Comparison of ENCODE assay signal across 23 mouse cellular contexts in genomic region chr14:32050171-32050570, GRCm38 (mm10). TPM values are rescaled to one million over a fixed set of nuclear protein-coding genes. Genes with fewer than 3 reads are reported as not detected.
DNase-seq lines count a peak whose midpoint lies in the region; ATAC-seq and TF ChIP-seq lines count a peak whose summit lies in the region.
"Had no signal": no experiment of that assay in that cellular context is flagged by ENCODE, and none has a peak within 500 bp of the region (broad histone marks: within the 10 kb centered on the region; RNA-seq: fewer than 3 reads in every experiment).

No protein-coding gene starts in this region.

- 78% methylated on average over 6 of the region's 6 CpGs for WGBS in stomach, postnatal 0 days
- 86% methylated on average over 6 of the region's 6 CpGs for WGBS in midbrain, embryonic 14.5 days

- H3K27me3 ChIP-seq in stomach, postnatal 0 days (ENCODE audit: control insufficient read depth, insufficient read depth, low read length) = no peaks in the 10 kb centered on the region
- H3K27me3 ChIP-seq in midbrain, embryonic 14.5 days (ENCODE audit: control insufficient read depth, insufficient read depth, low read length) = no peaks in the 10 kb centered on the region
- H3K27me3 ChIP-seq: embryonic facial prominence, embryonic 13.5 days; forebrain, embryonic 13.5 days; heart, embryonic 13.5 days; hindbrain, embryonic 15.5 days; Patski had no signal

- H3K4me3 ChIP-seq in stomach, postnatal 0 days (ENCODE audit: low read depth, low read length) = no peak overlapping the region
- no peak overlapping the region for H3K4me3 ChIP-seq in midbrain, embryonic 14.5 days (replicated peaks; ENCODE audit: low read depth, low read length)
- H3K4me3 ChIP-seq: embryonic facial prominence, embryonic 13.5 days; forebrain, embryonic 13.5 days; heart, embryonic 13.5 days; hindbrain, embryonic 15.5 days had no signal

- no peak overlapping the region for H3K27ac ChIP-seq in stomach, postnatal 0 days (replicated peaks)
- H3K27ac ChIP-seq in midbrain, embryonic 14.5 days (replicated peaks; ENCODE audit: low read depth, low read length) = no peak overlapping the region
- H3K27ac ChIP-seq: embryonic facial prominence, embryonic 13.5 days; forebrain, embryonic 13.5 days; heart, embryonic 13.5 days; hindbrain, embryonic 15.5 days had no signal

- H3K36me3 ChIP-seq in stomach, postnatal 0 days (ENCODE audit: control insufficient read depth, insufficient read depth, low read length) = no peaks in the 10 kb centered on the region
- H3K36me3 ChIP-seq in midbrain, embryonic 14.5 days (ENCODE audit: control insufficient read depth, insufficient read depth, low read length) = no peaks in the 10 kb centered on the region
- H3K36me3 ChIP-seq: embryonic facial prominence, embryonic 13.5 days; G1E; heart, embryonic 13.5 days; hindbrain, embryonic 15.5 days had no signal

- peak; percentile 67; the same call in 1 of the 2 replicates for ATAC-seq in stomach, postnatal 0 days (ENCODE audit: low FRiP score, low TSS enrichment)
- ATAC-seq in midbrain, embryonic 14.5 days (ENCODE audit: low FRiP score, low TSS enrichment) = no peak
- ATAC-seq: activated CD4-positive, CD25-positive, alpha-beta regulatory T cell, adult 4 months; CD4-positive, CD25-positive, alpha-beta regulatory T cell, adult 4 months; forebrain, embryonic 13.5 days; intestine, embryonic 16.5 days; Patski had no signal

- peak; percentile 42 for DNase-seq in adrenal gland, adult 2 months
- no peak for DNase-seq in adrenal gland, adult 8-10 months
- DNase-seq in 3134 (ENCODE audit: extremely low read depth, insufficient read length, low spot score) = peak; percentile 30
- peak; percentile 21 for DNase-seq in MN1 (ENCODE audit: low spot score)
- DNase-seq in stomach, postnatal 0 days (ENCODE audit: low spot score) = no peak
- DNase-seq in midbrain, embryonic 14.5 days = no peak
- DNase-seq in layer of hippocampus, postnatal 14 days (ENCODE audit: low spot score in 2 of 2) = no peak
- DNase-seq: cerebellum, adult 18-20 months; cerebellum, adult 9-11 months; cerebellum, postnatal 36 days; gastrocnemius, postnatal 36 days; heart, adult 11 months; heart, postnatal 36 days; kidney, adult 2 months had no signal

- H3K9ac ChIP-seq in stomach, postnatal 0 days (ENCODE audit: low read length) = no peak overlapping the region
- no peak overlapping the region for H3K9ac ChIP-seq in midbrain, embryonic 14.5 days (replicated peaks; ENCODE audit: low read length)
- H3K9ac ChIP-seq: embryonic facial prominence, embryonic 13.5 days; forebrain, embryonic 13.5 days; heart, embryonic 13.5 days; hindbrain, embryonic 15.5 days had no signal

- H3K9me3 ChIP-seq in stomach, postnatal 0 days (ENCODE audit: control insufficient read depth, low read length) = no peaks in the 10 kb centered on the region
- no peaks in the 10 kb centered on the region for H3K9me3 ChIP-seq in midbrain, embryonic 14.5 days (ENCODE audit: control insufficient read depth, low read length)
- H3K9me3 ChIP-seq: embryonic facial prominence, embryonic 13.5 days; forebrain, embryonic 13.5 days; G1E; heart, embryonic 13.5 days; hindbrain, embryonic 15.5 days had no signal

- H3K4me1 ChIP-seq in stomach, postnatal 0 days (replicated peaks; ENCODE audit: control insufficient read depth, insufficient read depth) = no peaks in the 10 kb centered on the region
- H3K4me1 ChIP-seq in midbrain, embryonic 14.5 days (ENCODE audit: control insufficient read depth, insufficient read depth, low read length) = no peaks in the 10 kb centered on the region
- H3K4me1 ChIP-seq: forebrain, embryonic 13.5 days; hindbrain, embryonic 15.5 days had no signal

- H3K4me2 ChIP-seq in stomach, postnatal 0 days (replicated peaks; ENCODE audit: low read depth) = no peak overlapping the region
- H3K4me2 ChIP-seq in midbrain, embryonic 14.5 days (ENCODE audit: low read length) = no peak overlapping the region
- H3K4me2 ChIP-seq: embryonic facial prominence, embryonic 13.5 days; forebrain, embryonic 13.5 days; heart, embryonic 13.5 days; hindbrain, embryonic 15.5 days had no signal

- TF ChIP-seq CTCF in stomach, postnatal 0 days (IDR thresholded peaks at IDR 0.05; ENCODE audit: low read depth) = no peak

- TF ChIP-seq EP300 in stomach, postnatal 0 days (optimal IDR thresholded peaks at IDR 0.05) = no peak

RNA-seq across cellular contexts. Expression of gene Galnt15, which starts 21.4 kb away (rescaled TPM):
- 10 to 100 TPM in 1 of 2 experiments, 1 to 10 TPM in 1; 5.2 to 14.5 TPM for total RNA-seq in adrenal gland, adult 2 months (2021)
- 3.6 and 4.8 TPM in 2 replicates for polyA plus RNA-seq in adrenal gland, adult 2 months (2012; rRNA removed)
- total RNA-seq in adrenal gland, adult 8-10 months (2022) = 10 to 100 TPM; 11.3 to 15.3 (median 13.3) TPM
- 0.56 and 0.71 TPM in 2 replicates for polyA plus RNA-seq in stomach, postnatal 0 days (2015; fragmentation: Nextera tagmentation; extraction: Ambion mirVana)
- polyA plus RNA-seq in midbrain, embryonic 14.5 days (2014; fragmentation: Nextera tagmentation; extraction: Ambion mirVana) = 0.25 and 0.39 TPM in 2 replicates
- 1 to 10 TPM; 2.6 to 2.7 TPM for total RNA-seq in layer of hippocampus, postnatal 14 days (2021)
- polyA plus RNA-seq: activated CD4-positive, CD25-positive, alpha-beta regulatory T cell, adult 4 months; CD4-positive, CD25-positive, alpha-beta regulatory T cell, adult 4 months; G1E had no signal

RNA-seq across cellular contexts. Expression of gene Oxnad1, which starts 35.0 kb away (rescaled TPM):
- 10 to 100 TPM; 41.8 to 41.9 TPM for total RNA-seq in adrenal gland, adult 2 months (2021)
- polyA plus RNA-seq in adrenal gland, adult 2 months (2012; rRNA removed) = 16.8 and 18.5 TPM in 2 replicates
- total RNA-seq in adrenal gland, adult 8-10 months (2022) = 10 to 100 TPM; 28.1 to 32.3 (median 29.7) TPM
- 17.7 and 19.3 TPM in 2 replicates for polyA plus RNA-seq in stomach, postnatal 0 days (2015; fragmentation: Nextera tagmentation; extraction: Ambion mirVana)
- polyA plus RNA-seq in midbrain, embryonic 14.5 days (2014; fragmentation: Nextera tagmentation; extraction: Ambion mirVana) = 11.7 and 16.4 TPM in 2 replicates
- total RNA-seq in layer of hippocampus, postnatal 14 days (2021) = 10 to 100 TPM; 16.5 to 16.7 TPM

RNA-seq across cellular contexts. Expression of gene Dph3, which starts 35.4 kb away (rescaled TPM):
- total RNA-seq in adrenal gland, adult 2 months (2021) = 10 to 100 TPM; 67.7 to 74.9 TPM
- 7.0 and 8.4 TPM in 2 replicates for polyA plus RNA-seq in adrenal gland, adult 2 months (2012; rRNA removed)
- total RNA-seq in adrenal gland, adult 8-10 months (2022) = 10 to 100 TPM; 53.0 to 63.5 (median 57.2) TPM
- polyA plus RNA-seq in stomach, postnatal 0 days (2015; fragmentation: Nextera tagmentation; extraction: Ambion mirVana) = 91.4 and 93.3 TPM in 2 replicates
- 81.2 and 93.2 TPM in 2 replicates for polyA plus RNA-seq in midbrain, embryonic 14.5 days (2014; fragmentation: Nextera tagmentation; extraction: Ambion mirVana)
- total RNA-seq in layer of hippocampus, postnatal 14 days (2021) = 10 to 100 TPM; 32.9 to 40.7 TPM

Comparison
In these comparisons a context has a peak if more than half of its experiments do, and no peak if none do; other contexts are left out.
1. DNase-seq: peak in adrenal gland, adult 2 months (single experiment), 3134 (single experiment) and MN1 (single experiment); none in adrenal gland, adult 8-10 months (single experiment), stomach, postnatal 0 days (single experiment), midbrain, embryonic 14.5 days (single experiment) and layer of hippocampus, postnatal 14 days (0 of 2).